Mouse (Mus musculus) E14TG2a.4 (cell line): ENCODE measurements around the gene Myo1d.

Source experiments
- H3K27me3 ChIP-seq: 2 replicates; pipeline ENCODE4 v1.6.1; 2014; ENCODE audit warnings: low read length, control low read depth; ENCODE audit not compliant: insufficient read depth
- H3K36me3 ChIP-seq: 2 replicates; pipeline ENCODE4 v1.6.1; 2014; ENCODE audit warnings: low read length, control low read depth; ENCODE audit not compliant: insufficient read depth
- H3K4me1 ChIP-seq: replicated peaks from 2 replicates; pipeline ENCODE4 v1.6.1; 2014; ENCODE audit warnings: low read depth, low read length, control low read depth
- H3K4me3 ChIP-seq: replicated peaks from 2 replicates; pipeline ENCODE4 v1.5.1; 2014; ENCODE audit warnings: mild to moderate bottlenecking, low read length
- H3K9me3 ChIP-seq: 2 replicates; pipeline ENCODE4 v1.6.1; 2014; ENCODE audit warnings: low read length, control low read depth
- CTCF ChIP-seq: conservative IDR thresholded peaks from 2 replicates; pipeline ENCODE4 v1.5.1; 2014; ENCODE audit warnings: low read length
- NANOG ChIP-seq: IDR thresholded peaks from 2 replicates; pipeline ENCODE4 v1.6.1; 2014; ENCODE audit warnings: borderline replicate concordance, low read length, mixed read lengths
- POU5F1 ChIP-seq: IDR thresholded peaks from 2 replicates; pipeline ENCODE4 v1.6.1; 2014; ENCODE audit warnings: low read length, borderline replicate concordance

The Myo1d gene

GRCm38 (mm10) chr11:80790413-80790812 is 10.6 kb upstream of the Myo1d start:
- no peaks in the 10 kb centered on the region for H3K36me3 ChIP-seq
- no peaks in the 10 kb centered on the region for H3K9me3 ChIP-seq
- TF ChIP-seq NANOG (no peak), CTCF (no peak), POU5F1 (no peak)
- H3K27me3 ChIP-seq = no peaks in the 10 kb centered on the region
- H3K4me1 ChIP-seq = no peaks in the 10 kb centered on the region
- H3K4me3 ChIP-seq = no peak overlapping the region

GRCm38 (mm10) chr11:80789647-80790240 is 9.9 kb upstream of the Myo1d start:
- Histone ChIP-seq H3K4me3 (no peak overlapping the region), H3K27me3 (no peaks in the 10 kb centered on the region), H3K36me3 (no peaks in the 10 kb centered on the region), H3K9me3 (no peaks in the 10 kb centered on the region), H3K4me1 (no peaks in the 10 kb centered on the region)
- TF ChIP-seq POU5F1 = no peak
- no peak for TF ChIP-seq NANOG
- TF ChIP-seq CTCF = no peak

DNA sequence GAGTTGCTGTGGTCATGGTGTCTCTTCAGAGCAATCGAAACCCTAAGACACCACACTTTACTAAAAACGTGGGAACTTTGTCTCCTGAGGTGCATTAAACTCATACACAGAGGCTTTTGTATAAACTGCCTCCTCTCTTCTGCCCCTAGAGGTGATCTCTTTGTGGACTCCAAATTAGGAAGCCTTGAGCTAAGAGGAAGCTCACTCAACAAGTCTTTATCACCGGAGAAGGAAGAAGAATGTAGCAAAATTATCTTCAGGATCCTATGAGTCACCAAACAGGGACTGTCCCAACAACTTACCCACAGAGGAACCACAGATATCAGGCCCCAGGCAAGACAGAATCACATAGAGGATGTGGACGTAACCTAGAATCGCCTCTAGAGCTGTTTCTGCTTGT is 5.8 kb upstream of the Myo1d start:
- no peaks in the 10 kb centered on the region for H3K27me3 ChIP-seq
- no peak overlapping the region for H3K4me3 ChIP-seq
- no peaks in the 10 kb centered on the region for H3K9me3 ChIP-seq
- H3K36me3 ChIP-seq = no peaks in the 10 kb centered on the region
- no peak for TF ChIP-seq POU5F1
- 0 out of 2 replicates have a peak, but pooled peaks have one; percentile 4 for TF ChIP-seq CTCF
- TF ChIP-seq NANOG = no peak
- H3K4me1 ChIP-seq = peaks cover 5% of the 10 kb centered on the region; the same call in 1 of the 2 replicates

GRCm38 (mm10) chr11:80784294-80784743 is 4.5 kb upstream of the Myo1d start:
- Histone ChIP-seq H3K4me3 (no peak overlapping the region), H3K36me3 (no peaks in the 10 kb centered on the region), H3K27me3 (no peaks in the 10 kb centered on the region), H3K9me3 (no peaks in the 10 kb centered on the region), H3K4me1 (peaks cover 9% of the 10 kb centered on the region; the same call in 1 of the 2 replicates)
- TF ChIP-seq CTCF (no peak), NANOG (no peak), POU5F1 (no peak)

DNA sequence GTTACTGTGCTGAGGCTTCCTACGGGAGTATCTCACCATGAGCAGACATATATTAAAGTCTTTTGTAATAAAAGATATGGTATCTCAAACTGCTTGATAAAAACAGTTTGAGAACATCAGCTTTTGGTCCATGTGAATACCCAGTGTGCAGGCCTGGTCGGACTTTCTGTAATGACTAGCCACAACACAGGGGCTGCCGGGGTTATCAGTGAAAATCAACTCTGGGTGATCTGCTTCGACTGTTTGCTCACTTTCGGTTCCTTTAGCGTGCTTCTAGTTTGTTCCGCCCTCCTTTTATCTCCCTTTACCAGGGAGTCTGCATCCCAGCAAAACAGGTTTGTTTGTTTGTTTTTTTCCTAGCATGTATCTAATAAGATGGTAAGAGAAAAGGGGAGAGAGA is 3.6 kb upstream of the Myo1d start:
- no peaks in the 10 kb centered on the region for H3K9me3 ChIP-seq
- TF ChIP-seq CTCF = no peak
- no peak for TF ChIP-seq POU5F1
- TF ChIP-seq NANOG = no peak
- peaks cover 14% of the 10 kb centered on the region; the same call in 1 of the 2 replicates for H3K4me1 ChIP-seq
- H3K27me3 ChIP-seq = no peaks in the 10 kb centered on the region
- H3K36me3 ChIP-seq = no peaks in the 10 kb centered on the region
- no peak overlapping the region for H3K4me3 ChIP-seq

- peaks cover 14% of the 10 kb centered on the region for H3K4me1 ChIP-seq
- no peak for TF ChIP-seq POU5F1
- TF ChIP-seq NANOG = no peak
- no peak for TF ChIP-seq CTCF
- H3K36me3 ChIP-seq = no peaks in the 10 kb centered on the region
- no peak overlapping the region for H3K4me3 ChIP-seq
- peaks cover 4% of the 10 kb centered on the region for H3K27me3 ChIP-seq
- H3K9me3 ChIP-seq = no peaks in the 10 kb centered on the region
Observed at GRCm38 (mm10) chr11:80781535-80781934, 1.7 kb upstream of the Myo1d start.

- Histone ChIP-seq H3K27me3 (peaks cover 4% of the 10 kb centered on the region), H3K36me3 (no peaks in the 10 kb centered on the region), H3K4me1 (peaks cover 22% of the 10 kb centered on the region), H3K4me3 (peak overlapping the region; percentile 90), H3K9me3 (no peaks in the 10 kb centered on the region)
- TF ChIP-seq CTCF (no peak), NANOG (no peak), POU5F1 (no peak)
Observed at GRCm38 (mm10) chr11:80778916-80779526, 804 bp downstream of the Myo1d start.

- H3K9me3 ChIP-seq = no peaks in the 10 kb centered on the region
- no peak overlapping the region for H3K4me3 ChIP-seq
- peaks cover 4% of the 10 kb centered on the region for H3K27me3 ChIP-seq
- no peaks in the 10 kb centered on the region for H3K36me3 ChIP-seq
- H3K4me1 ChIP-seq = peaks cover 22% of the 10 kb centered on the region
- TF ChIP-seq NANOG = no peak
- no peak for TF ChIP-seq POU5F1
- TF ChIP-seq CTCF = no peak
Observed at GRCm38 (mm10) chr11:80778157-80778556, 1.7 kb downstream of the Myo1d start.

DNA sequence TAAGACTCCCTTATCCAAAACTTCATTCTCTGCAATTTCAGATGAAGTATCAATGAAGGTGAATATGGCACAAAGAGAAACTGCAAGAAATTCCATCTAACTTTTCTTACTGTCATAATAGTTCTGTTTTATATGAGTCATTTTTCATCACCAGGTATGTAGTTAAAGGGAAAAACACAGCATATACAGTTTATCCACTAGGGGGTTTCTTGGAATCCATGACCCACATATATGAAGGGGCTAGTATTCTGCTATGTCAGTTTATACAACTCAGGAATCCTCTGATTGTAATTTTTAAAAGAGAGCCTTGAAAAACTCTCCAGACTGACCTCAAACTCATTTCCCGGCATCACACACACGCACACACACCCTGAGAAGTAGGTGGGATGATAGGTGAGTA is 2.1 kb downstream of the Myo1d start:
- H3K4me3 ChIP-seq = no peak overlapping the region
- TF ChIP-seq NANOG (no peak), CTCF (peak; percentile 12)
- peaks cover 4% of the 10 kb centered on the region for H3K27me3 ChIP-seq
- H3K9me3 ChIP-seq = no peaks in the 10 kb centered on the region
- peaks cover 22% of the 10 kb centered on the region for H3K4me1 ChIP-seq
- H3K36me3 ChIP-seq = no peaks in the 10 kb centered on the region
